Mouse (Mus musculus): ENCODE data around the gene Numbl.
"Not testable (repeated sequence)": the region's sequence is repeated elsewhere in the genome, so short reads cannot be mapped to it uniquely, and the experiment has no call there.

Numbl gene

GRCm38 (mm10) chr7:27233300-27233699 is 24.9 kb upstream of the Numbl start:
- no peak for DNase-seq (ENCODE audit: low read depth, low spot score)
- Histone ChIP-seq H3K27me3 (ENCODE audit: control insufficient read depth, insufficient read depth, low read length, poor library complexity, severe bottlenecking) (no peaks in the 10 kb centered on the region), H3K36me3 (ENCODE audit: control insufficient read depth, insufficient read depth, low read length, poor library complexity, severe bottlenecking) (no peaks in the 10 kb centered on the region; the same call in 1 of the 2 replicates)

DNA sequence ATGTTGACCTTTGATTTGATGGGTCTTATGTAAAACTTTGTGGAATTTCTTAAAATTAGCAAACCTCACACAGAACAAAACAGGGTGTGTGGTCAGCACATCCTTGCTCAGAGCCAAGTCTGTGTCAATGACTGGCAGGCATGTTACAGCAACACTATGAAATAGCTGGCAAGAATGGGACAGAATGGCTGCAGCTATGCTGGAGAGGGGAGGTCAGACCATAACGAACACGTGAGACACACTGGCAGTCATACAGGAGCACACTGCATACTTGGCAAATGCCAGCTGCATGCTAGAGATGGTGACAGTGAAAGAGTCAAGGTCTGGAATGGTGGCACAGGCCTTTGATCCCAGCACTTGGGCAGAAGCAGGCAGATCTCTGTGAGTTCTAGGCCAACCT is 22.5 kb upstream of the Numbl start:
- no peak for DNase-seq (ENCODE audit: low read depth, low spot score)
- Histone ChIP-seq H3K36me3 (ENCODE audit: control insufficient read depth, insufficient read depth, low read length, poor library complexity, severe bottlenecking) (no peaks in the 10 kb centered on the region; the same call in none of the 2 replicates), H3K27me3 (ENCODE audit: control insufficient read depth, insufficient read depth, low read length, poor library complexity, severe bottlenecking) (no peaks in the 10 kb centered on the region)

DNA sequence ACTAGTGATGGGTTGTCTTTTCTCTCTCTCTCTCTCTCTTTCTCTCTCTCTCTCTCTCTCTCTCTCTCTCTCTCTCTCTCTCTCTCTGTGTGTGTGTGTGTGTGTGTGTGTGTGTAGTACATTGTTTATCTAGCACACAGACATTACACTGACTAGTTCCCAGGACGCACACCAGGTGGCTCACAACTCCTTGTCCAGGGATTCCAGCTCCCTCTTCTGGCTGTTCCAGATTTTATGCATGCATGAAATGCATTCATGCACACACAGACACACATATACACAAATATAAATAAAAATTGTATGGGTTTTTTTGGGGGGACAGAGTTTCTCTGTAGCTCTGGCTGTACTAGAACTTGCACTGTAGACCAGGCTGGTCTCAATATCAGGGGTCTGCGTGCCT is 20.7 kb upstream of the Numbl start:
- no peaks in the 10 kb centered on the region for H3K27me3 ChIP-seq (ENCODE audit: control insufficient read depth, insufficient read depth, low read length, poor library complexity, severe bottlenecking)
- no peak for DNase-seq (ENCODE audit: low read depth, low spot score)
- no peaks in the 10 kb centered on the region; the same call in none of the 2 replicates for H3K36me3 ChIP-seq (ENCODE audit: control insufficient read depth, insufficient read depth, low read length, poor library complexity, severe bottlenecking)

GRCm38 (mm10) chr7:27238568-27238967 is 19.7 kb upstream of the Numbl start:
- no peak for DNase-seq (ENCODE audit: low read depth, low spot score)
- Histone ChIP-seq H3K27me3 (ENCODE audit: control insufficient read depth, insufficient read depth, low read length, poor library complexity, severe bottlenecking) (no peaks in the 10 kb centered on the region), H3K36me3 (ENCODE audit: control insufficient read depth, insufficient read depth, low read length, poor library complexity, severe bottlenecking) (no peaks in the 10 kb centered on the region; the same call in none of the 2 replicates)

DNA sequence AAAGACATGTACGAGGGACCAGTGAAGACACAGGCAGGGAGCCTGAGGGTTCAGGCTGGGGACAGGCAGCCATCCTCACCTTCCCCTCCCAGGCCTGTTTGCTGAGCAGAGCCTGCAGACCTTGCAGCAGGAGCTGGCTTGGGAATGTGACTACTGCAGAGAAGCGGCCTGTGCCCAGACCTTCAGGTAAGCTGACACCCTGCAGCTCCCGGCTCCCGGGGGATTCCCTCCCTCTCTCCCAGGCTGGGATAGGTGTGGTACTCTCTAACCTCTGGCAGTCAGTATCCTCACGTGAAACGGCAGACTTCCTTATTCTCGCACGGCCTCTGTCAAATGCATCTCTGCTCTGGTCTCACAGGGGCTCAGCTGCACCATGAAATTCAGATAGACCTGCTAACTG is 15.0 kb upstream of the Numbl start:
- no peak for DNase-seq (ENCODE audit: low read depth, low spot score)
- H3K27me3 ChIP-seq (ENCODE audit: control insufficient read depth, insufficient read depth, low read length, poor library complexity, severe bottlenecking) = no peaks in the 10 kb centered on the region
- no peaks in the 10 kb centered on the region; the same call in none of the 2 replicates for H3K36me3 ChIP-seq (ENCODE audit: control insufficient read depth, insufficient read depth, low read length, poor library complexity, severe bottlenecking)

GRCm38 (mm10) chr7:27244088-27244487 is 14.1 kb upstream of the Numbl start:
- DNase-seq (ENCODE audit: low read depth, low spot score) = peak; percentile 63
- H3K36me3 ChIP-seq (ENCODE audit: control insufficient read depth, insufficient read depth, low read length, poor library complexity, severe bottlenecking); H3K27me3 ChIP-seq (ENCODE audit: control insufficient read depth, insufficient read depth, low read length, poor library complexity, severe bottlenecking): not testable (repeated sequence)

GRCm38 (mm10) chr7:27249146-27249545 is 9.1 kb upstream of the Numbl start:
- peak; percentile 56 for DNase-seq (ENCODE audit: low read depth, low spot score)
- Histone ChIP-seq H3K27me3 (ENCODE audit: control insufficient read depth, insufficient read depth, low read length, poor library complexity, severe bottlenecking) (no peaks in the 10 kb centered on the region), H3K36me3 (ENCODE audit: control insufficient read depth, insufficient read depth, low read length, poor library complexity, severe bottlenecking) (no peaks in the 10 kb centered on the region; the same call in none of the 2 replicates)

DNA sequence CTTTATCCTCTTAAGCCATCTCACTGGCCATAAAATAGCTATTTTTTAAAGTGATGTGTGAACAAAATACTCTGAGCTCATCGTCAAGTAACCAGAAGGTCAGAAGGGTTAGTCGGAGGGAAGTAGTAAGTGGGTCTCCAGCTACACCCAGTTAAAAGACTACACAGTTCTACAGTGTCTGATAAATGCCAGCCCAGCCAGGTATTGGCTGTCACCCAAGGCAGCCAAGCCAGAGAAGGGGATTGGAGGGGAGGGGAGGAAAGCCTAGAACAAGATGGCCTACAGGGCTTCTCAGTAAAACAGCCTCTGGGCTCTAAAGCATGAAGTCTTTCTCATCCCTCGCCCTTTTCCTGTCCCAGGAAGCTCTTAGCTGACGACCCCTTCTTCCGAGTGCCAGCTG is 8.3 kb upstream of the Numbl start:
- DNase-seq (ENCODE audit: low read depth, low spot score) = no peak
- Histone ChIP-seq H3K36me3 (ENCODE audit: control insufficient read depth, insufficient read depth, low read length, poor library complexity, severe bottlenecking) (no peaks in the 10 kb centered on the region; the same call in none of the 2 replicates), H3K27me3 (ENCODE audit: control insufficient read depth, insufficient read depth, low read length, poor library complexity, severe bottlenecking) (no peaks in the 10 kb centered on the region)

DNA sequence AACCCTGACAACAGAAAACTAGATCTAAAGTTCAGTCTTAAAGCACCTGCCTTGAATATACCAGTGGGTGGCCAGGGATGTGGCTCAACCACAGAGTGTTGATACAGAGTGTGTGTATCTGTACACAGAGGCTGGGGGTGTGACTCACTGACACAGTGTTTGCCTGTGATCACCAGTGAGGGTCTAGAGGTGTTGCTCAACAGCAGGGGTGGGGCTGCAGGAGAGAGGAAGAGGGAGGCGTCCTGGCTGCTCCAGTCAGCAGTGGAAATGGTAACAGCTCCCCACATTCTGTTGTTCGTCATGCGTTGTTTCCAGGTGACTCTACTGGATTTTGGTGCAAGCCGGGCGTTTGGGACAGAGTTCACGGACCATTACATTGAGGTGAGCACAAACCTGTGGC is 6.3 kb upstream of the Numbl start:
- no peak for DNase-seq (ENCODE audit: low read depth, low spot score)

GRCm38 (mm10) chr7:27255721-27256120 is 2.5 kb upstream of the Numbl start:
- DNase-seq (ENCODE audit: low read depth, low spot score) = peak; percentile 41

More for the DNA sequence above, 6.3 kb upstream of the Numbl start:
- H3K36me3 ChIP-seq (ENCODE audit: control insufficient read depth, insufficient read depth, low read length, poor library complexity, severe bottlenecking) = no peaks in the 10 kb centered on the region; the same call in 1 of the 2 replicates
- no peaks in the 10 kb centered on the region for H3K27me3 ChIP-seq (ENCODE audit: control insufficient read depth, insufficient read depth, low read length, poor library complexity, severe bottlenecking)

DNA sequence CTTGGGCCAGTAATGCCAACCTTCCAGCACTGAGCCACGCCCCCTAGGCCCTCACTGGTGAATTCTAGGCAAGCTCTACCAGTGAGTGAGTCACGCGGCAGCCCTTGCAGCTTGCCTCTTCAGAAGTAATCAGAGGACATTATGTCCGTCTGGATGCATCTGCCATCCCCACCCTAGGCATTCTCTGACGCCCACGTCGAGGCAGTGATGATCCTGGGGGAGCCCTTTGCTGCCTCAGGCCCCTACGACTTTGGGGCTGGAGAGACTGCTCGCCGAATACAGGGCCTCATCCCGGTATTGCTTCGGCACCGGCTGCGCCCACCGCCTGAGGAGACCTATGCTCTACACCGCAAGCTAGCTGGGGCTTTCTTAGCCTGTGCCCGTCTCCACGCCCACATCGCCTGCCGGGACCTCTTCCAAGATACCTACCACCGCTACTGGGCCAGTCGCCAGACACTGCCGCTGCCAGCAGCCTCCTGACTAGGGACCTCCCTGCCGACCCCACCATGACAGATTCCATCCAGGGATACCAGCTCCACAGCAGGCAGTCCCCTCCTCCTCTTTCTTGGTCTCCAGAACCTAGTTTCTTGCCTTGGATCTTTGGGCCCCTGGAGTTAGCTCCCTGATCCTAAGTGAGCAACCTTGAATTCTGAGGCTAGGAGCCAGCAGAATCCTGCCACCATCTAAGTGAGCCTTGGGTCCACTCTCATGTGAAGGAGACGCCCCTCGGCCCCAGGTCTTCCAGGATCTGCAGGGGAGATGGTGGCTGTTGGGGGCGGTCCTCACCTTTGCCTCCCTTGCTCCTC is 984 bp upstream of the Numbl start:
- Histone ChIP-seq H3K36me3 (ENCODE audit: control insufficient read depth, insufficient read depth, low read length, poor library complexity, severe bottlenecking) (no peaks in the 10 kb centered on the region; the same call in 1 of the 2 replicates), H3K27me3 (ENCODE audit: control insufficient read depth, insufficient read depth, low read length, poor library complexity, severe bottlenecking) (no peaks in the 10 kb centered on the region)
- no peak for DNase-seq (ENCODE audit: low read depth, low spot score)

More at GRCm38 (mm10) chr7:27255721-27256120, 2.5 kb upstream of the Numbl start:
- no peaks in the 10 kb centered on the region for H3K27me3 ChIP-seq (ENCODE audit: control insufficient read depth, insufficient read depth, low read length, poor library complexity, severe bottlenecking)
- no peaks in the 10 kb centered on the region; the same call in 1 of the 2 replicates for H3K36me3 ChIP-seq (ENCODE audit: control insufficient read depth, insufficient read depth, low read length, poor library complexity, severe bottlenecking)

GRCm38 (mm10) chr7:27257852-27258204 is 405 bp upstream of the Numbl start:
- Histone ChIP-seq H3K36me3 (ENCODE audit: control insufficient read depth, insufficient read depth, low read length, poor library complexity, severe bottlenecking) (no peaks in the 10 kb centered on the region; the same call in 1 of the 2 replicates), H3K27me3 (ENCODE audit: control insufficient read depth, insufficient read depth, low read length, poor library complexity, severe bottlenecking) (no peaks in the 10 kb centered on the region)
- DNase-seq (ENCODE audit: low read depth, low spot score) = no peak

GRCm38 (mm10) chr7:27259271-27259721 is 1.1 kb downstream of the Numbl start:
- no peaks in the 10 kb centered on the region for H3K27me3 ChIP-seq (ENCODE audit: control insufficient read depth, insufficient read depth, low read length, poor library complexity, severe bottlenecking)
- H3K36me3 ChIP-seq (ENCODE audit: control insufficient read depth, insufficient read depth, low read length, poor library complexity, severe bottlenecking) = no peaks in the 10 kb centered on the region; the same call in 1 of the 2 replicates
- no peak for DNase-seq (ENCODE audit: low read depth, low spot score)

GRCm38 (mm10) chr7:27259771-27260170 is 1.5 kb downstream of the Numbl start:
- no peaks in the 10 kb centered on the region; the same call in 1 of the 2 replicates for H3K36me3 ChIP-seq (ENCODE audit: control insufficient read depth, insufficient read depth, low read length, poor library complexity, severe bottlenecking)
- H3K27me3 ChIP-seq (ENCODE audit: control insufficient read depth, insufficient read depth, low read length, poor library complexity, severe bottlenecking) = no peaks in the 10 kb centered on the region
- no peak for DNase-seq (ENCODE audit: low read depth, low spot score)

DNA sequence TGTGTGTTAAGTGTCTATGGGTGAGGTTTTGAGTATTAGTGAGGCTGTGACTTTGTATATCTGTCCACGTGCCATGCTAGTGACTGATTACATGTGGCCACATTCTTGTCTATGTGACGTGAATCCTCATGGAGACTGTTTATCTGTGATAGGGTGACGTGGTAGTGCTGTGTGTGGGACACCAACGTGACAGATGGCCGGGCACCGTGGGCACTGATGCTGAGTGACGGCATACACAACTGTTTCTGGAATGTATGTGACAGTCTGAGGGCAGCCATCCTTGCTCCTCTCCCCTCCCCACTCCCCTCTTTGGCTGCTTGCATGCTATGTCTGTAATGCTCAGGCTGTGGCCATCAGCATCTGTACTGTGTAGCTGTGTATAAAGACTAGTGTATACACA is 2.6 kb downstream of the Numbl start:
- DNase-seq (ENCODE audit: low read depth, low spot score) = no peak
- no peaks in the 10 kb centered on the region for H3K36me3 ChIP-seq (ENCODE audit: control insufficient read depth, insufficient read depth, low read length, poor library complexity, severe bottlenecking)

More for the DNA sequence above, 2.6 kb downstream of the Numbl start:
- H3K27me3 ChIP-seq (ENCODE audit: control insufficient read depth, insufficient read depth, low read length, poor library complexity, severe bottlenecking) = no peaks in the 10 kb centered on the region

Data from splenic B cell, adult 2 months (primary cell).